21 mouse cellular contexts compared by ENCODE assay signal in genomic region chr12:12837775-12838174, GRCm38 (mm10).
"Had no signal": no experiment of that assay in that cellular context is flagged by ENCODE, and none has a peak within 500 bp of the region (broad histone marks: within the 10 kb centered on the region; RNA-seq: fewer than 3 reads in every experiment).

No protein-coding gene starts in this region.

- DNase-seq: kidney, adult 11 months; kidney, adult 9 months; kidney, postnatal 14 days; kidney, postnatal 4 days; liver; liver, embryonic 13.5 days; lung, adult 2 months; lung, postnatal 14 days; lung, postnatal 4 days; right cerebral cortex, postnatal 25 days; spleen, adult 18-20 months; thymus, adult 18-20 months; thymus, postnatal 36 days had no signal

- H3K36me3 ChIP-seq: intestine, embryonic 15.5 days; limb, embryonic 10.5 days; limb, embryonic 13.5 days; liver, embryonic 13.5 days; midbrain, embryonic 12.5 days; midbrain, embryonic 15.5 days; neural tube, embryonic 12.5 days; neural tube, embryonic 15.5 days; stomach, embryonic 15.5 days had no signal

- H3K4me3 ChIP-seq: intestine, embryonic 15.5 days; limb, embryonic 10.5 days; limb, embryonic 13.5 days; liver, embryonic 13.5 days; midbrain, embryonic 12.5 days; midbrain, embryonic 15.5 days; neural tube, embryonic 12.5 days; neural tube, embryonic 15.5 days; stomach, embryonic 15.5 days had no signal

- H3K27me3 ChIP-seq: intestine, embryonic 15.5 days; limb, embryonic 13.5 days; liver, embryonic 13.5 days; midbrain, embryonic 15.5 days; neural tube, embryonic 12.5 days; neural tube, embryonic 15.5 days; stomach, embryonic 15.5 days had no signal

- ATAC-seq: intestine, embryonic 15.5 days; midbrain, embryonic 15.5 days had no signal

- H3K27ac ChIP-seq: intestine, embryonic 15.5 days; limb, embryonic 10.5 days; limb, embryonic 13.5 days; liver, embryonic 13.5 days; midbrain, embryonic 12.5 days; midbrain, embryonic 15.5 days; neural tube, embryonic 12.5 days; neural tube, embryonic 15.5 days; stomach, embryonic 15.5 days had no signal
